Mouse (Mus musculus): ENCODE measurements around the gene Nudt12.
A peak's percentile ranks its signal among the peaks of the same experiment; 100 is the strongest.

Nudt12 gene

DNA sequence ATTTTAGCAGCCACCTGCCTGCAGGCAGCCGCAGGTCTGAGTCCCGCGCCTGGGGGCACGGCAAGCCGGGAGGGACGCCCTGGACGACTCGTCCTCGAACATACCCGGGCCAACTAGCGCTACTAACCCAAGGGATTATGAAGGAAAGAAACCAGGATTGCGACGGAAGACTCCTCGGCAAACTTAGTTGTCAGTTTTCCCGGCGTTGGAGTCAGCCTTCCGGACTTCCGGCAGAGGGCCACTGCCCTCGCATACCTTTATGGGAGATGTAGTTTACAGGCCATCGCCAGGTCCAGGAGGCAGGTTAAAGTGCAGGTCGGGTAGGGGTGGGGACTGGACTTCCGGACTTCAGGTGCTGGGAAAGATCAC is at the start of gene Nudt12:
Nudt12 (minus strand) TSS at position 282 of the 369 bp plus-strand sequence.
- peak; percentile 62 for DNase-seq

DNA sequence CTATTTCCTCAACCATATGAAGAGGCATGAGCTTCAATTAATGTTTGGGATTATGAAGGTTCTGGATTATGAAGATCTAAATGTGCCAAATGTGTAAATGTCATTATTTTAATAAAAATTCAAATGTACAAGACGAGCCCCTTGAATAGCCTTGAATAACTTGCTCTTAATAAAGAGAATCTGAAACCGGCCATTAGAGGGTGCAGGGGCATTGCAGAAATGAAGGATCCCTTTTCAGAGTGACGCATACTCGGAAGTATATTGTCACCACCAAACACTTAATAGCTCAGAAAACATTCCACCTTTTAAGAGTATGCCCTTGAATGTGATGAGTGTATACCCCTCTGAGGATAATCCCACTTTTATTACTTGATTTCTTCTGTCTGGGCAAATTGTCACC is 40.1 kb upstream of the Nudt12 start:
- DNase-seq = no peak

DNA sequence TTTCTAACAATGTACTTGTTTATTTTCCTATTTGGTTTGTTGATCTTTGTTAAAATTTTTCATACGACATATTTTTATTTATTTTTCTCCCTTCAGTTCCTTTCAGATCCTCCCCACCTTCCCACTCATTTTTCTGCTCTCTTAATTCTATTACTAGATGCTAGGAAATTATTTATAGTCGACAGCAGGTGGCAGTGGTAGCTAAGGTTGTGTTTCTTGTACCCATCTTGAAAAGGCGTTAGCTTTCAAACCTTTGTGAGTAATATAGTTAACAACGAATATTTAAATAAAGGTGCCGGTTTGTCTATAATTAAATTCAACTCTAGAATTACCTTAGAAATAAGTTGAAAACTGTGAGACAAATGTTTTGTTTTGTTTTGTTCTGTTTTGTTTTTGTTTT is 26.6 kb upstream of the Nudt12 start:
- no peak for DNase-seq

DNA sequence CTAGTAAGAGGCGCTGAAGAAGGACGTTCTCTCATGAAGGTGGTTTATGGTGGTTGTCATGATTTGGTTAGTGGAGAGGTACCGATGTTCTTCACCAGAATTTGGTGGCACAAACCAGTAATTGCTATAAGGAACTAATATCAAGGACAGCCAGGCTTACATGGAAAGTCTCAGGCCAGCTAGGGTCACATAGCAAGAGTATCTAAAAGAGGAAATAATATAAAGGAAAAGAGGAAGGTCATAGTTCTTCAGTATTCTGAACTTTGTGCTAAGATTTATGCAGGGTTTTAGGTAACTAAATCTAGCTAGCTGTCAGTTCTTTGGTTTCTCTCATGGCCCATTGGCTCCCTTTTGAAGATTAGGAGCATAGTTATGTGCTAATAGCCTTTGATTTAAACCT is 20.3 kb upstream of the Nudt12 start:
- no peak for DNase-seq

DNA sequence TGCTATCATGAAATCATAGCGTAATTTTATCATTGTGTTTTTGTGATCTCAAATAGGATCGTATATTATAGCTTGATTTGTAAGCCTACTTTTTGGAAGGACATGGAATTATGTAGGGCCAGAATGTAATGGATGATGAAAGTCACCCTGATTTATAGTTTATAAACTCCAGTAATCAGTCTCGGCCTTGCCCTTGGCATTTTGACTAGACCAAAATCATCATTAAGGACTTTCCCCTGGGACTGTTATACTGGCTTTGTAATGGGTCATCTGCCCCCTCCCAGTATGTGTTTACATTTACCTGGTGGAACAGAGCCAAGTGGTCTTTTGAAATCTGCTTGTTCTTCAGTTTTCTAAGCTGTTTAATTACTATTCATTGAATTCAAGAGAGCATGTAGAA is 13.2 kb upstream of the Nudt12 start:
- DNase-seq = no peak

- no peak for DNase-seq
Observed at GRCm38 (mm10) chr17:59024502-59024901, 11.3 kb upstream of the Nudt12 start.

- DNase-seq = no peak
Observed at GRCm38 (mm10) chr17:59023971-59024370, 10.8 kb upstream of the Nudt12 start.

DNA sequence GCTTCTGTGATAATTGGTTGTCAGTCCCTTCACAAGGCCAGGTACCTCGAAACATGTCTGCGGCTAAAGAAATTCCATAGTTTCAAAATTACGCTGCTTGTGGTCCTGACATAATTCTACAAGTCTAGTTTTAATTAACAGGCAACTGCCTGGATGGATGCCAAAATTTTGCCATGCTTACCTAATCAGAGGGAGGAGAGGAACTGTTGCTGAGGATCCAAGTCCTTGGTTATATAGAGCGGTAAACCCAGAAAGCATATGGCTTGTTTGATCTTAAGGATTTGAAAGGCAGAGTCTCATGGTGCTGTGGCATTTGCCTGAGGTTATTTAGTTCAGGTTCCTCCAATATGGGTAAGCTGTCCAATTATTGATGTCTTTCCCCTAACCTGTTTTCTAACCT is 5.5 kb upstream of the Nudt12 start:
- DNase-seq = no peak

DNA sequence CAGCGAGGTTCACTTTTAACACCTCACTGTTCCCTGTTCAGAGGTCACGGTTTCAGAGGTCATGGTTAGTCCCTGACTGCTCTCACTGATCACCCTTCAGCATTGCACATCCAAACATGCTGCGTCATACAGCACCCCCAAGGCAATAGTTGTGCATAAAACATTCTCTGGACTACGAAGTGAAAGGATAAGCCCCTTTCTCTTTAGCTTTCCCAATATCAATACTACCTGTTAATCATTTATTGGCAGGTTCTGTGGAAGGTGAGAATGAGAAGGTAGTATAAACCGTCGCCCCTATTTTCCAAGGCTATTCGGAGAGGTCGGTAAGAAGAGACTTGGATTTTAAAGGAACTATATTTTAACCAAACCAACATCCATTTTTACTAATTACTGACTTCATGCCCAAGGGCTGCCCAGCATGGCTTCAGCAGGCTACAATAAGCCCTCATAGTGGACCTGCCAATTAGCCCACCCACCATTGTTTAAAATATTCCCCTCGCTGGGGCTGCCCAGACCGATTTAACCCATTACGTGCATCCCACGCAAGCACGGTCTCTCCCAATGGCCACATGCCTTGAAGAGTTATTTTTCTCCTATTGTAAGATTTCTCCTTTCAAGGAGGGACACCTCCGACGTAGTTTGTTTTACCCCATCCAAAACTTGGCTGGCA is 616 bp downstream of the Nudt12 start:
- no peak for DNase-seq

- no peak for DNase-seq
Observed at GRCm38 (mm10) chr17:59011546-59012307, 1.4 kb downstream of the Nudt12 start.

- no peak for DNase-seq
Observed at GRCm38 (mm10) chr17:58991275-58991674, 21.9 kb downstream of the Nudt12 start, which contains the start of gene Pdzph1. Pdzph1 (minus strand) TSS chr17:58991375.

- DNase-seq = no peak
Observed at GRCm38 (mm10) chr17:58973237-58973636, 39.9 kb downstream of the Nudt12 start.

GRCm38 (mm10) chr17:58959905-58960304 is 53.3 kb downstream of the Nudt12 start:
- DNase-seq = no peak

GRCm38 (mm10) chr17:58957055-58957454 is 56.1 kb downstream of the Nudt12 start:
- DNase-seq = no peak
